Mouse (Mus musculus) hindbrain, embryonic 16.5 days (tissue): Measurements from ENCODE around the gene Necab2. TPM values are rescaled to one million over a fixed set of nuclear protein-coding genes. Genes with fewer than 3 reads are reported as not detected.

Experiments
- ATAC-seq: fragments of 200-750 bp; cut with Nextera tagmentation; 2 replicates; pipeline ENCODE4 v1.8.0; 2017; ENCODE audit warnings: moderate TSS enrichment, moderate library complexity
- H3K27ac ChIP-seq: fragments of 300-500 bp; sonication (generic); 2 replicates; pipeline ENCODE4 v1.5.1; 2014; ENCODE audit warnings: low read depth, mild to moderate bottlenecking, control low read depth, low read length, moderate library complexity
- H3K27me3 ChIP-seq: fragments of 300-500 bp; sonication (generic); replicated peaks from 2 replicates; pipeline ENCODE4 v1.6.1; 2014; ENCODE audit warnings: low read length; ENCODE audit not compliant: control insufficient read depth, insufficient read depth
- H3K36me3 ChIP-seq: fragments of 300-500 bp; sonication (generic); 2 replicates; pipeline ENCODE4 v1.6.1; 2014; ENCODE audit warnings: mild to moderate bottlenecking, low read length, moderate library complexity, mixed read lengths; ENCODE audit not compliant: control insufficient read depth, insufficient read depth
- H3K4me1 ChIP-seq: fragments of 300-500 bp; sonication (generic); 2 replicates; pipeline ENCODE4 v1.6.1; 2014; ENCODE audit warnings: low read depth, low read length; ENCODE audit not compliant: control insufficient read depth, insufficient read depth
- H3K4me2 ChIP-seq: fragments of 300-500 bp; sonication (generic); 2 replicates; pipeline ENCODE4 v1.6.1; 2014; ENCODE audit warnings: mild to moderate bottlenecking, low read length, control low read depth, moderate library complexity
- H3K4me3 ChIP-seq: fragments of 300-500 bp; sonication (generic); 2 replicates; pipeline ENCODE4 v1.5.1; 2014; ENCODE audit warnings: mild to moderate bottlenecking, low read length, control low read depth, moderate library complexity
- H3K9ac ChIP-seq: fragments of 300-500 bp; sonication (generic); 2 replicates; pipeline ENCODE4 v1.6.1; 2014; ENCODE audit warnings: low read depth, mild to moderate bottlenecking, control low read depth, low read length, moderate library complexity
- H3K9me3 ChIP-seq: fragments of 300-500 bp; sonication (generic); 2 replicates; pipeline ENCODE4 v1.6.1; 2014; ENCODE audit warnings: mild to moderate bottlenecking, low read length, moderate library complexity; ENCODE audit not compliant: control insufficient read depth
- WGBS: fragments of 180-500 bp; shearing (Covaris S2); extraction: QIAGEN DNeasy Blood & Tissue Kit; methylation state at CpG from one replicate; pipeline ENCODE4 v1.1.7; 2014; 5-methylcytosine and 5-hydroxymethylcytosine counted together
- polyA plus RNA-seq: library from polyadenylated mRNA; unstranded; fragments of >200 nt; fragmentation: Nextera tagmentation; extraction: Ambion mirVana; gene quantifications from 2 replicates; pipeline ENCODE4 v1.2.1, GENCODE M21; 2015

The Necab2 gene
- polyA plus RNA-seq, 1 experiment from 2014 or later: 56.9 TPM

DNA sequence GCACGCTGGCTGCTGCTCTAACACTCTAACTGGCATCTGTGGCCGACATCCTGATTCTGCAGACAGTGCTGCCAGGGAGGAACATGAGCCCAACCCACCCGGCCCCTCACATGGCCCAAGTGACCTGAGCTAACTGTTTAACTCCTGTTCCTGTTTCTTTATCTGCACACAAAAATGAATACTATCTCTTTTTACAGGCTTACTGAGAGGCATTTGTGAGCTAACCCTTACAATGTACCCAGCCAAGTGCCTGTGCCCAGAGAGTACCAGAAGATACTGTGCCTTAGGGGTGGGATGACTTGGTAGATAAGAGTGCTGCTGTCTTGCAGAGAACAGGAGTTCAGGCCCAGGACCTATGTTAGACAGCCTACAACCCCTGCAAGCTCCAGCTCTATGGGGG lies 68.4 kb downstream of the Necab2 start:
- Histone ChIP-seq H3K4me3 (no peak overlapping the region), H3K9me3 (no peaks in the 10 kb centered on the region), H3K27me3 (no peaks in the 10 kb centered on the region), H3K9ac (no peak overlapping the region), H3K4me2 (no peak overlapping the region), H3K27ac (no peak overlapping the region), H3K4me1 (no peaks in the 10 kb centered on the region; the same call in 1 of the 2 replicates), H3K36me3 (peaks cover 50% of the 10 kb centered on the region)
- 88% methylated on average over 3 of the region's 3 CpGs for WGBS
- ATAC-seq: no peak

DNA sequence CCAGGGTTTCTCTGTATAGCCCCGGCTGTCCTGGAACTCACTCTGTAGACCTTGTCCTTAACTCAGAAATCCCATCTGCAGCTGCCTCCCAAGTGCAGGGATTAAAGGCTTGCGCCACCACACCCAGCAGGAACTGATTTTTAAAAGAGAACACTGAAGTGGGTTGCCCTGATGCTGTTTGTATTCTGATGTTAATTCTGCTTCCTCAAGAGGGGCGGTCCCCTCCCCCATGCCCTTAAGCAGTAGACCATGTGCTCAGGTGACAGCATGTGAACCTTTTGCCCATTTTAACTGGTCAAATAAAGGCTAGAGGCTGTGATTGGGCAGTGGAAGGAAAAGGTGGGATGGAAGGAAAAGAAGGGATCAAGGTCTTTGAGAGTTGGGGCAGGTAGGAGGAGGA lies 69.2 kb downstream of the Necab2 start:
- H3K4me1 ChIP-seq: no peaks in the 10 kb centered on the region; the same call in 1 of the 2 replicates
- peaks cover 48% of the 10 kb centered on the region for H3K36me3 ChIP-seq
- no peak overlapping the region for H3K27ac ChIP-seq
- no peak overlapping the region for H3K4me2 ChIP-seq
- ATAC-seq: no peak
- H3K9ac ChIP-seq: no peak overlapping the region
- no peak overlapping the region for H3K4me3 ChIP-seq
- 52% methylated on average over 3 of the region's 3 CpGs for WGBS
- H3K9me3 ChIP-seq: no peaks in the 10 kb centered on the region
- H3K27me3 ChIP-seq: no peaks in the 10 kb centered on the region

DNA sequence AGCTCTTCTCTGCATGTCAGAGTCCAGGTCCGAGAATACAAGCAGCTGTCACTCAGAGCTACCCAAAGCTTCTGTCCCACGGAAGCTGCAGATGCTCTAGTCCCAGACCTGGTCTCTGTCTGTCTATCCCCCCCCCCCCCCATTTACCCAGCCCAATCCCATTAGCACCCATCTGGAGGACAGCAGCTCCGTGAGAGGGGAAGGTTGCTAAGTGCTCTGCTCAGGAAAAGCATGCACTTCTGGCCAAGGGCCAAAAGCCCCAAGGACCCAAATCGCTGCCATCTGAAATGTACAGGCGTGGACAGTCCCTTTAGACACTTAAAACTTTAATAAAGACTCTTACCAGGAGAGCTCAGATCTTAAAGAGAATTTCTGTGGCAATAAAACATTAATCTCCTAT lies 70.2 kb downstream of the Necab2 start:
- H3K9me3 ChIP-seq: no peaks in the 10 kb centered on the region
- H3K4me1 ChIP-seq: no peaks in the 10 kb centered on the region; the same call in 1 of the 2 replicates
- H3K9ac ChIP-seq: no peak overlapping the region
- H3K4me2 ChIP-seq: no peak overlapping the region
- 32% methylated on average over 5 of the region's 5 CpGs for WGBS
- no peak overlapping the region for H3K27ac ChIP-seq
- no peak for ATAC-seq
- H3K27me3 ChIP-seq: no peaks in the 10 kb centered on the region
- no peak overlapping the region for H3K4me3 ChIP-seq
- H3K36me3 ChIP-seq: peaks cover 52% of the 10 kb centered on the region

DNA sequence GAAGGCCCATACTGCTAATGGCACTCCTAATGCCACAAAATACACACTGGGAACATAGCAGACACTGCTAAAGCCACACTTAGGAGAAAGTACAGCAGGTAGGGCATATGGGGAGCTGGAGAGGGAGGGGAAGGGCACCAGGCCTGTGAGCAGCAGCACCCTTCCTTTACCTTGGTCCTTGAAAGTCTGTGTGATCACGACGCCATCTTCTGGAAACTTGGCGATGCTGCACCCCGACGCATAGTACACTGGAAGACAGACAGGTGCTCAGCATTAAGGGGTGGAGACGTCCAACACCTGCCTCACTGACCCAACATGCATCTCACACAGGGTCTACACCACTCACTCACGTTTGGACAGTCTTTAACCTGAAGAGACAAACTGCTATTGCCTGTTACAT lies 73.6 kb downstream of the Necab2 start:
- Histone ChIP-seq H3K9me3 (no peaks in the 10 kb centered on the region), H3K9ac (no peak overlapping the region), H3K36me3 (peaks cover 53% of the 10 kb centered on the region), H3K4me3 (no peak overlapping the region), H3K4me2 (no peak overlapping the region), H3K27me3 (no peaks in the 10 kb centered on the region), H3K4me1 (no peaks in the 10 kb centered on the region; the same call in 1 of the 2 replicates), H3K27ac (no peak overlapping the region)
- no peak for ATAC-seq
- WGBS: 70% methylated on average over 7 of the region's 7 CpGs

Other genes starting within 250 kb of the Necab2 start
- 802 and 900 TPM in 2 replicates for gene Hsbp1, start 102.2 kb upstream of the Necab2 start, polyA plus RNA-seq
- gene Mlycd, start 51.8 kb upstream of the Necab2 start, polyA plus RNA-seq: 16.1 and 16.5 TPM in 2 replicates
- gene Osgin1, start 12.6 kb upstream of the Necab2 start, polyA plus RNA-seq: 0.26 and 0.63 TPM in 2 replicates
- 0.11 TPM in 1 of 2 replicates, not detected in the other for gene Slc38a8, start 55.0 kb downstream of the Necab2 start, polyA plus RNA-seq
- gene Mbtps1, start 112.0 kb downstream of the Necab2 start, polyA plus RNA-seq: 46.3 and 55.0 TPM in 2 replicates
- gene Hsdl1, start 128.5 kb downstream of the Necab2 start, polyA plus RNA-seq: 161 and 169 TPM in 2 replicates
- 0.61 and 0.69 TPM in 2 replicates for gene Dnaaf1, start 128.5 kb downstream of the Necab2 start, polyA plus RNA-seq
- 13.0 and 15.2 TPM in 2 replicates for gene Taf1c, start 158.5 kb downstream of the Necab2 start, polyA plus RNA-seq
- gene Adad2, start 166.0 kb downstream of the Necab2 start, polyA plus RNA-seq: 0.23 and 0.29 TPM in 2 replicates
- 0.13 and 0.14 TPM in 2 replicates for gene Kcng4, start 189.0 kb downstream of the Necab2 start, polyA plus RNA-seq
- gene Wfdc1, start 219.6 kb downstream of the Necab2 start, polyA plus RNA-seq: 7.1 and 8.3 TPM in 2 replicates